Mouse (Mus musculus): ENCODE results near the gene Chrnb2. TPM values are rescaled to one million over a fixed set of nuclear protein-coding genes. Genes with fewer than 3 reads are reported as not detected.
"Not testable (repeated sequence)": the region's sequence is repeated elsewhere in the genome, so short reads cannot be mapped to it uniquely, and the experiment has no call there.

Chrnb2 gene
- total and polyA plus RNA-seq, 3 experiments: 0.19 to 1.3 (median 0.59) TPM

DNA sequence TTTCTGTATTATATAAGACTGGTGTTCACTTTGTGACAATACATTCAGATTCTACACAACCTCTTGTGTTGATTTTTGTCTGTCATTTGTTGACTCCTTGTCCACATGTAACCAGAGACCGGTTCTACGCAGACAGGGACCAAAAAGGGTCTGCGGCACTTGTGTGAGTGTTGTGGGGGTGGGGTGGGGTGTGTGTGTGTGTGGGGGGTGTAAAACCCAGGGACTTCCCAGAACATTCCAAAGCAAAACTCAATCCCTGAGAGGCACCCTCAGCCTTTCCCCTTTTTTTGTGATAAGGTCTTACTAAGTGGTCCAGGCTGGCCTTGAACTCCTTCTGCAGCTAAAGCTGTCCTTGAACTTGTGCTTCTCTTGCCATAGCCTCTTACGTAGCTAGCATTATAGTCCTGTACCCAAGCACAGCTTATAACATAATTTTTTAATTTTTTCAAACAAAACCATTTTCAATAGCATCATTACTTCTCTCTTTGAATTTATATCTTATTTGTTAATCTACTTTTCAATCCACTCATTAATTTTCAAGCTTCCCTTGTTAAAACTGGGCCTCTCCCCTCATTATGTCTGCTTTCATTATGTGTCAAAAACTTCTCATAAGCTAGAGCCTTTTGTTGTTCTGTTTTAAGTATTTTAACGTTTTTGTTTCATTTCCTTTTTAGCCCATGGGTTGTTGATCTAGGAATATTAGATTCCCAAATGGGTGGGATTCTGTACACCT is 36.5 kb upstream of the Chrnb2 start:
- dilution Hi-C loops (cut with MboI; ENCODE audit: extremely low pct_ligation_motif_present, extremely low pct_unique_long_range_greater_than_20kb, low sequenced_read_pairs) (no loop called here), in situ Hi-C loops (cut with MboI; ENCODE audit: low pct_ligation_motif_present, low pct_unique_long_range_greater_than_20kb, low sequenced_read_pairs) (no loop called here)
- H3K27me3 ChIP-seq (replicated peaks): no peaks in the 10 kb centered on the region
- DNase-seq (ENCODE audit: extremely low read depth): no peak
- H3K79me2 ChIP-seq (replicated peaks; ENCODE audit: control insufficient read depth, extremely low read depth, insufficient read depth, poor library complexity, severe bottlenecking): no peaks in the 10 kb centered on the region
- no peaks in the 10 kb centered on the region for H3K36me3 ChIP-seq (replicated peaks in 1 of 2; ENCODE audit: control insufficient read depth in 1 of 2, insufficient read depth in 1 of 2, low read length in 1 of 2)
- H3K9me3 ChIP-seq (replicated peaks; ENCODE audit: low read length): no peaks in the 10 kb centered on the region
- H3K4me2 ChIP-seq (ENCODE audit: insufficient read depth, low read depth, poor library complexity, severe bottlenecking): peak overlapping the region; percentile 41; the same call in 1 of the 2 replicates
- H3K9ac ChIP-seq (ENCODE audit: insufficient read depth, low read depth): peak overlapping the region; percentile 24
- TF ChIP-seq ZC3H11A (IDR thresholded peaks at IDR 0.05; ENCODE audit: low read depth, low read length) (no peak), SIN3A (IDR thresholded peaks at IDR 0.05; ENCODE audit: low read length) (no peak; the same call in 1 of the 2 replicates), JUND (conservative IDR thresholded peaks at IDR 0.05; ENCODE audit: low read depth, low read length) (peak; percentile 68), CHD1 (IDR thresholded peaks at IDR 0.05; ENCODE audit: low read depth, low read length) (no peak; the same call in 1 of the 2 replicates), BHLHE40 (IDR thresholded peaks at IDR 0.05; ENCODE audit: low read depth, low read length) (no peak), MYC (IDR thresholded peaks at IDR 0.05; ENCODE audit: low read depth, low read length) (no peak), MAFK (IDR thresholded peaks at IDR 0.05; ENCODE audit: insufficient replicate concordance, low read length) (no peak), ETS1 (conservative IDR thresholded peaks at IDR 0.05; ENCODE audit: low read depth, low read length) (no peak), JUN (IDR thresholded peaks at IDR 0.05; ENCODE audit: insufficient read depth, low read depth, low read length) (peak; percentile 47), IRF4 (IDR thresholded peaks at IDR 0.05; ENCODE audit: low read depth, low read length) (peak; percentile 89), MAX (IDR thresholded peaks at IDR 0.05; ENCODE audit: low read length) (no peak), GABPA (IDR thresholded peaks at IDR 0.05; ENCODE audit: insufficient replicate concordance, low read depth, low read length) (no peak), SMC3 (IDR thresholded peaks at IDR 0.05; ENCODE audit: low read depth, low read length) (no peak), RAD21 (IDR thresholded peaks at IDR 0.05; ENCODE audit: low read depth, low read length) (no peak), MEF2A (IDR thresholded peaks at IDR 0.05; ENCODE audit: borderline replicate concordance, low read depth, low read length) (no peak; the same call in 1 of the 2 replicates), EP300 (IDR thresholded peaks at IDR 0.05; ENCODE audit: low read length) (peak; percentile 85), POLR2AphosphoS2 (IDR thresholded peaks at IDR 0.05; ENCODE audit: low read depth, low read length) (no peak), KAT2A (IDR thresholded peaks at IDR 0.05; ENCODE audit: insufficient replicate concordance, low read length) (no peak), HCFC1 (IDR thresholded peaks at IDR 0.05; ENCODE audit: low read depth, low read length) (no peak), TCF12 (IDR thresholded peaks at IDR 0.05; ENCODE audit: low read depth, low read length) (no peak), CTCF (conservative IDR thresholded peaks at IDR 0.05 in 1 of 2, IDR thresholded peaks at IDR 0.05 in 1 of 2; ENCODE audit: low read depth in 2 of 2, low read length in 2 of 2) (no peak), NELFE (IDR thresholded peaks at IDR 0.05; ENCODE audit: low read depth, low read length) (no peak), ZKSCAN1 (IDR thresholded peaks at IDR 0.05; ENCODE audit: borderline replicate concordance, low read depth, low read length) (no peak), CHD2 (IDR thresholded peaks at IDR 0.05; ENCODE audit: low read length) (no peak), RCOR1 (conservative IDR thresholded peaks at IDR 0.05; ENCODE audit: low read depth, low read length) (no peak), USF2 (conservative IDR thresholded peaks at IDR 0.05; ENCODE audit: low read depth, low read length) (no peak), NRF1 (IDR thresholded peaks at IDR 0.05; ENCODE audit: low read depth, low read length) (no peak)
- peak overlapping the region in 1 of 3 experiments; percentile 29 for H3K4me3 ChIP-seq (replicated peaks in 1 of 3; ENCODE audit: low read depth in 2 of 3, low read length in 2 of 3, poor library complexity in 1 of 3)
- no peak overlapping the region for H3K27ac ChIP-seq (ENCODE audit: insufficient read depth, low read depth)
- peaks cover 14 to 45% of the 10 kb centered on the region in 2 experiments for H3K4me1 ChIP-seq (ENCODE audit: control insufficient read depth in 1 of 2, insufficient read depth in 2 of 2)

GRCm38 (mm10) chr3:89800078-89800477 is 35.6 kb upstream of the Chrnb2 start:
- H3K79me2 ChIP-seq (replicated peaks; ENCODE audit: control insufficient read depth, extremely low read depth, insufficient read depth, poor library complexity, severe bottlenecking); H3K36me3 ChIP-seq (replicated peaks in 1 of 2; ENCODE audit: control insufficient read depth in 1 of 2, insufficient read depth in 1 of 2, low read length in 1 of 2); H3K27me3 ChIP-seq (replicated peaks); DNase-seq (ENCODE audit: extremely low read depth); dilution Hi-C loops (cut with MboI; ENCODE audit: extremely low pct_ligation_motif_present, extremely low pct_unique_long_range_greater_than_20kb, low sequenced_read_pairs); H3K9ac ChIP-seq (ENCODE audit: insufficient read depth, low read depth); H3K4me2 ChIP-seq (ENCODE audit: insufficient read depth, low read depth, poor library complexity, severe bottlenecking); H3K9me3 ChIP-seq (replicated peaks; ENCODE audit: low read length); H3K4me3 ChIP-seq (replicated peaks in 1 of 3; ENCODE audit: low read depth in 2 of 3, low read length in 2 of 3, poor library complexity in 1 of 3); in situ Hi-C loops (cut with MboI; ENCODE audit: low pct_ligation_motif_present, low pct_unique_long_range_greater_than_20kb, low sequenced_read_pairs); H3K27ac ChIP-seq (ENCODE audit: insufficient read depth, low read depth): not testable (repeated sequence)
- peaks cover 14 to 46% of the 10 kb centered on the region in 2 experiments for H3K4me1 ChIP-seq (ENCODE audit: control insufficient read depth in 1 of 2, insufficient read depth in 2 of 2)

Measured in CH12.LX (cell line).